In the genomic region with DNA sequence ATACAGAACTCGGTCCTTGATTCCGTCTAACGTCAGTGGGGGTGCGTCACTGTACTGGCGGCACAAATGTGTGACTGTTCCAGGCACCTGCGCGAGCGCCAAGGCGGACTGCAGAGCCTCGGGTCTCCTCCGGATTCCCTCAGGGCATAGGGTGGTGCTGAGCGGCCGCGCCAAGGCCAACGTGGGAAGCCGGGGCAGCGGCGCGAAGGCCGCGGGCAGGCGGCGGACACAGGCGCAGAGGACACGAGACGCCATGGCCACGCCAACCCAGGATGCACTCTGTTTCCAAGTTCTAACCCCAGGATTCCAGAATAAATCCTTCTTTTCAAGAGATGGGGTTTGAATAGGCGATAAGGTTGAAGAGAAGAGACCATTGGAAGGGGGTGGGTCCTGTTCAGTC, we compare ENCODE assay signal across 3 mouse cellular contexts. TPM values are rescaled to one million over a fixed set of nuclear protein-coding genes. Genes with fewer than 3 reads are reported as not detected.
"Had no signal": no experiment of that assay in that cellular context is flagged by ENCODE, and none has a peak within 500 bp of the region (broad histone marks: within the 10 kb centered on the region; RNA-seq: fewer than 3 reads in every experiment).

No protein-coding gene starts in this region.

RNA-seq across cellular contexts. Expression of a gene that starts 23.7 kb away (rescaled TPM):
- total RNA-seq: megakaryocyte progenitor cell, adult 5-6 weeks; megakaryocyte-erythroid progenitor cell, adult 5-6 weeks; monocyte, adult 5-6 weeks had no signal
